Mouse (Mus musculus) left cerebral cortex, adult 2 months (tissue): ENCODE data around the gene Stim1. TPM values are rescaled to one million over a fixed set of nuclear protein-coding genes. Genes with fewer than 3 reads are reported as not detected.
"Not testable (repeated sequence)": the region's sequence is repeated elsewhere in the genome, so short reads cannot be mapped to it uniquely, and the experiment has no call there.

Experiments used
- DNase-seq, 2 experiments: peaks; one replicate each; pipeline ENCODE4 v3.0.0; 2021 to 2022; ENCODE audit warnings: low spot score in 2 of 2, mixed read lengths in 1 of 2; ENCODE audit errors: extremely low spot score in 1 of 2
- H3K27ac ChIP-seq: fragments of 200-600 bp; 2 replicates; pipeline ENCODE4 v1.8.1; 2022
- H3K4me3 ChIP-seq: fragments of 200-600 bp; 2 replicates; pipeline ENCODE4 v1.8.1; 2022
- CTCF ChIP-seq: fragments of 200-600 bp; IDR thresholded peaks from 2 replicates; pipeline ENCODE4 v1.8.1; 2022; ENCODE audit warnings: antibody characterized with exemption, mild to moderate bottlenecking, moderate library complexity
- intact Hi-C: fragments of 180-260 bp; cut with DNase I; formaldehyde crosslinking; loops from one replicate; pipeline ENCODE4 v1.15.1; 2025
- total RNA-seq, 2 experiments: library from RNA; stranded (reverse); gene quantifications; 2 replicates each; pipeline ENCODE4 v1.2.3; 2021

Gene Stim1
- total RNA-seq, 2 experiments from 2014 or later, result 79.9 to 85.5 TPM

GRCm38 (mm10) chr7:102389082-102389481 lies 121.5 kb downstream of the Stim1 start:
- no peak overlapping the region for H3K4me3 ChIP-seq
- intact Hi-C loops, result no loop called here
- TF ChIP-seq CTCF, result no peak
- DNase-seq, result no peak
- no peak overlapping the region for H3K27ac ChIP-seq

GRCm38 (mm10) chr7:102393898-102394297 lies 126.3 kb downstream of the Stim1 start:
- DNase-seq, result no peak
- intact Hi-C loops, result no loop called here
- no peak overlapping the region for H3K4me3 ChIP-seq
- no peak for TF ChIP-seq CTCF
- H3K27ac ChIP-seq, result no peak overlapping the region

GRCm38 (mm10) chr7:102395894-102396293 lies 128.3 kb downstream of the Stim1 start:
- Histone ChIP-seq H3K27ac (no peak overlapping the region), H3K4me3 (no peak overlapping the region)
- no peak for DNase-seq
- intact Hi-C loops, result no loop called here
- TF ChIP-seq CTCF, result no peak

- H3K27ac ChIP-seq, result no peak overlapping the region
- TF ChIP-seq CTCF, result no peak
- no peak overlapping the region for H3K4me3 ChIP-seq
- no peak for DNase-seq
- intact Hi-C loops, result no loop called here
Observed at GRCm38 (mm10) chr7:102396331-102396730, 128.7 kb downstream of the Stim1 start.

GRCm38 (mm10) chr7:102399180-102399731 lies 131.7 kb downstream of the Stim1 start:
- no peak overlapping the region for H3K4me3 ChIP-seq
- no peak for DNase-seq
- no peak for TF ChIP-seq CTCF
- intact Hi-C loops, result no loop called here
- no peak overlapping the region for H3K27ac ChIP-seq

GRCm38 (mm10) chr7:102404118-102404517 lies 136.5 kb downstream of the Stim1 start:
- no peak; the same call in 1 of the 2 replicates for TF ChIP-seq CTCF
- intact Hi-C loops, result no loop called here
- no peak for DNase-seq
- H3K27ac ChIP-seq, result no peak overlapping the region
- no peak overlapping the region for H3K4me3 ChIP-seq

- no peak for TF ChIP-seq CTCF
Observed at GRCm38 (mm10) chr7:102407440-102407839, 139.8 kb downstream of the Stim1 start.

GRCm38 (mm10) chr7:102415272-102415671 lies 147.7 kb downstream of the Stim1 start:
- H3K27ac ChIP-seq, H3K4me3 ChIP-seq, intact Hi-C loops, DNase-seq: not testable (repeated sequence)

More at GRCm38 (mm10) chr7:102407440-102407839, 139.8 kb downstream of the Stim1 start:
- Histone ChIP-seq H3K4me3 (no peak overlapping the region), H3K27ac (no peak overlapping the region)
- DNase-seq, result no peak
- intact Hi-C loops, result no loop called here

- H3K4me3 ChIP-seq, result no peak overlapping the region
- no peak for TF ChIP-seq CTCF
- intact Hi-C loops, result no loop called here
- DNase-seq, result no peak
- H3K27ac ChIP-seq, result no peak overlapping the region
Observed at GRCm38 (mm10) chr7:102415841-102416240, 148.2 kb downstream of the Stim1 start.

GRCm38 (mm10) chr7:102417398-102417797 lies 149.8 kb downstream of the Stim1 start:
- H3K4me3 ChIP-seq, result no peak overlapping the region
- peak; percentile 22 to 35 for DNase-seq
- no peak overlapping the region for H3K27ac ChIP-seq
- peak; percentile 87 for TF ChIP-seq CTCF
- intact Hi-C loops, result loop anchor here (1.0 kb wide), 2 partner anchors 150 to 159 kb away; partner anchors contain the start of gene Stim1

- intact Hi-C loops, result no loop called here
- no peak for DNase-seq
- no peak overlapping the region for H3K4me3 ChIP-seq
- no peak for TF ChIP-seq CTCF
- H3K27ac ChIP-seq, result no peak overlapping the region
Observed at GRCm38 (mm10) chr7:102422036-102422435, 154.4 kb downstream of the Stim1 start.

- DNase-seq, result no peak
- intact Hi-C loops, result no loop called here
- TF ChIP-seq CTCF, result no peak
- H3K27ac ChIP-seq, result no peak overlapping the region
- no peak overlapping the region for H3K4me3 ChIP-seq
Observed at GRCm38 (mm10) chr7:102425933-102426685, 158.5 kb downstream of the Stim1 start.

GRCm38 (mm10) chr7:102434344-102434743 lies 166.7 kb downstream of the Stim1 start:
- DNase-seq, result no peak
- intact Hi-C loops, result no loop called here
- no peak overlapping the region for H3K27ac ChIP-seq
- H3K4me3 ChIP-seq, result no peak overlapping the region
- no peak for TF ChIP-seq CTCF
